Mouse (Mus musculus): ENCODE data around the gene Phyhd1.

The Phyhd1 gene

GRCm38 (mm10) chr2:30285416-30286181 is 19.6 kb downstream of the Phyhd1 start:
- no peak for DNase-seq

- DNase-seq, result peak; percentile 93 to 95
These were observed 20.4 kb downstream of the Phyhd1 start, which contains the start of the genes Dolk and Nup188 for GRCm38 (mm10) chr2:30286192-30287026. Gene Dolk (minus strand): TSS chr2:30286334. Gene Nup188 (plus strand): TSS chr2:30286397.

GRCm38 (mm10) chr2:30287027-30287373 is 21.0 kb downstream of the Phyhd1 start:
- no peak for DNase-seq

GRCm38 (mm10) chr2:30299525-30299924 is 33.5 kb downstream of the Phyhd1 start:
- no peak for DNase-seq

GRCm38 (mm10) chr2:30299966-30300365 is 34.0 kb downstream of the Phyhd1 start:
- DNase-seq, result no peak

- DNase-seq, result no peak
These were observed 40.1 kb downstream of the Phyhd1 start for GRCm38 (mm10) chr2:30306087-30306486.

GRCm38 (mm10) chr2:30309351-30309750 is 43.3 kb downstream of the Phyhd1 start:
- no peak for DNase-seq

- no peak for DNase-seq
These were observed 45.5 kb downstream of the Phyhd1 start for GRCm38 (mm10) chr2:30311481-30311880.

GRCm38 (mm10) chr2:30316136-30316535 is 50.1 kb downstream of the Phyhd1 start:
- DNase-seq, result no peak

GRCm38 (mm10) chr2:30316955-30317354 is 51.0 kb downstream of the Phyhd1 start:
- no peak for DNase-seq

- DNase-seq, result no peak
These were observed 53.3 kb downstream of the Phyhd1 start for GRCm38 (mm10) chr2:30319260-30319659.

GRCm38 (mm10) chr2:30323111-30323510 is 57.1 kb downstream of the Phyhd1 start:
- DNase-seq, result no peak

- DNase-seq, result no peak
These were observed 59.3 kb downstream of the Phyhd1 start for GRCm38 (mm10) chr2:30325296-30325695.

GRCm38 (mm10) chr2:30327276-30327675 is 61.3 kb downstream of the Phyhd1 start:
- no peak for DNase-seq

GRCm38 (mm10) chr2:30328791-30329190 is 62.8 kb downstream of the Phyhd1 start:
- DNase-seq, result peak in 1 of 2 experiments; percentile 14

All from lung, adult 18-20 months (tissue).